Mouse (Mus musculus) c-Kit-positive CD71-positive TER-119-negative erythroid progenitor cells, embryonic 14.5 days (primary cell): ENCODE data around the gene Gm42420.

Source experiments
- DNase-seq: peaks from one replicate; pipeline ENCODE4 v3.0.0-alpha.2; 2013; ENCODE audit warnings: low read depth

Gene Gm42420

GRCm38 (mm10) chr6:39585517-39585916 lies at the start of gene Gm42420:
Gm42420 (plus strand) TSS chr6:39585753.
- no peak for DNase-seq

DNA sequence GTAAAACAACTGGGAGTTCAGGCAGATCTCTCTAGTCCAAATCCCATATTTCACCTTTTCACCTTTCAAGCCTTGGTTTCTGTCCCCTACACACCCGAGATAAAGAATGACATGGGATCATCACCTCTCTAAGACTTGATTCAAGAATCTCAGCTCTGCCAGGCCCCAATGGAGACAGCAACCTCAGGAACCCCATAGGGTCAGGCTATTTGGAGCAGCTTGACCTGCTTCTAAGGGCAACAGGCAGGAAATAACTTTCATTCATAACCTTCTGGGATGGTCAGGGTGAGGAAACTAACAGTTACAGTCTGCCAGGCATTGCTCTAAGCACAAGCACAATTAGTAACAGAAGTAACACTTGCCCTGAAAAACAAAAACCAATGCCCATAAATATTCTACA lies 48.9 kb upstream of the Gm42420 start:
- no peak for DNase-seq

DNA sequence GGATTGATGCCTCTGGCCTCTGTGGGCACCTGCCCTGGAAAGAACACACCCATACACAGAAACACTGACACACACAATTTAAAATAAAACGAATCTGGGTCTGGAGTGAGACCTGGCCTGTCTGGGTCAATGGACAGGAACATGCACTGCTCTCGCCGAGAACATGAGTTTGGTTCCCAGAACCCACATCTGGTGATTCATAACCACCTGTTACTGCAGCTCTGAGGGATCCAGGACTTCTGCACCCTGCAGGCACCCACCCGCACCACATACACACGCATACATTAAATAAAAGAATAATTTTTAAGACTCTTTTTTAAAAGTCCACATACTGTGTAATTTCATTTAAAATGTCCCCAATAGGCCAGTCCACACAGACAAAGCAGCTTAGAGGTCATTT lies 48.3 kb upstream of the Gm42420 start:
- DNase-seq: no peak

- DNase-seq: no peak
Observed at GRCm38 (mm10) chr6:39538227-39538626, 47.3 kb upstream of the Gm42420 start.

- no peak for DNase-seq
Observed at GRCm38 (mm10) chr6:39539679-39540155, 45.8 kb upstream of the Gm42420 start.

GRCm38 (mm10) chr6:39540563-39540962 lies 45.0 kb upstream of the Gm42420 start:
- DNase-seq: no peak

GRCm38 (mm10) chr6:39542631-39543597 lies 42.6 kb upstream of the Gm42420 start:
- no peak for DNase-seq

- DNase-seq: no peak
Observed at GRCm38 (mm10) chr6:39543769-39544420, 41.7 kb upstream of the Gm42420 start.

- DNase-seq: no peak
Observed at GRCm38 (mm10) chr6:39545474-39545873, 40.1 kb upstream of the Gm42420 start.

- no peak for DNase-seq
Observed at GRCm38 (mm10) chr6:39548030-39548429, 37.5 kb upstream of the Gm42420 start.

DNA sequence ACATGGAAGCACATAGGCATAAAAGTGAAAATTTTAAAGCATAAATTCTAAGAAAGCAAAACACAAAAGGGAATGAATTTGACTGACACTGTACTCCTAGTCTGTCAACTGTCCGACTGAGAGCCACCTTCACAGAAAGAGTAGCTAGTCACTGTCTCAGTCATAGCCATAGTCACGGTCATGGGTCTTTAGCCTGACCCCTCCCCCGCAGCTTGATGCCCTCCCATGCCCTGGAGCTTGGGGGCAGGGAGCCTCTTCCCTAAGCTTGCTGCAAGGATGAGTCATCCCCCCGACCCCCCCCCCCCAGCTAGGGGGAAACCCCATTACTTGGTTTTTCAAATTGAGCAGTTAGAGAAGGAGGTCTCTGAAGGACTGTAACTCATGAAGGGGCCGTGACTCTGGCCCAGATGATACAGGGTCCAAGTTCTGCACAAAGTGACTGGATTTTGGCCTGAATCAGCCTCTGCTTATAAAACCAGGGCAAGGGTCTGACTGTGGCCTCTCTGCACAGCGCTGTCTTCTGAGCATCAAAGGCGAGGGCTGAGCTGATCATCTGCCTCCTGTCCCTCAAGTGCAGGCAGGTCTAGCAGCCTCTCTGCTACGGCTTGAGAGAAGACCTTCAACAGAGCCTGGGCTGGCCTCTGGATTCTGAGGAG lies 33.4 kb upstream of the Gm42420 start:
- DNase-seq: no peak

DNA sequence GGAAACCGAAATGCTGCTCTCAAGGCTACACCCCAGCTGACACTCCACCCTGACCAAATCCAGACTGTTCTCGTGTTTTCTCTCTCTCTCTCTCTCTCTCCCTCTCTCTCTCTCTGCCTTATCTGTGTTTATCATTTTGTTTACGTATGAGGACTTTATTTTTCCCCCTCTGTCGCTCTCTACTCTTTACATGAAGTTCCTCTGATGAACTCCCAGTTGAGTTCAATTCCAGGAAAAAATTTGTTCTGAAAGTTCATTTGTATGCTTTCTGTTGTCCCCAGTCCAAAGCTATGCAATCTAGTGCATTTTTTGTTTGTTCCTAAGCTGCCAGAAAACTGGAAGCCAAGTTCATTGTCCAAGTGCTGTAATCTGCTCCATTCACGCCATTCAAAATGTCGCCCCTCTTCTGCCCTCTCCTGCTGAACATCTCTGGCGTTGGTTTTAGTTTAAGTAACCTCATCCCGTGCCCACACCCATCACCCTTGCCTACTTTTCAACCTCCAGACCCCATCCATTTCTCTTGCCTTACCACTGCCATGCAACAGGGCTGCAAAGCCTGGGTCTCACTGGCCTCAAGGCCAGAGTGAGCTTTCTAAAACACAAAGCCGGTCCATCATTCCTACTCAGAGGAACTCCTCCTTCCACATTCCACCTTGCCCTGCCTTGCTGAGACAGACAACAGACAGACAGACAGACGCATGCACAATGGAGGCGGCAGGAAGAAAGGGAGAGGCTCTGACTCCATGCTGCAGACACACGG lies 30.5 kb upstream of the Gm42420 start:
- no peak for DNase-seq

DNA sequence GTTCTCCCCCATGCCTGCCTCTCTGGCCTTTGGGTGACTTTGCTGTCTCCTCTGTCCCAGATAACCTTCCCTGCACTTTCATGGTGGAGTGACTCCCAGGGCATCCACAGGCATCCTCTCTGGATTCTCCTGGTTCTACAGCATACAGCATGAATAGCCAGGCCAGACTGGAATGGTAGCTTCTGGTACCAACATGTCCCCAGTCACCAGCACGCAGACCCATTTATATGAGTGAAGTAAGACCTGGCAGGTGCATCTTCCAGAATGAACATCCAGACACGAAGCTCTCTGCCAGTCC lies 30.0 kb upstream of the Gm42420 start:
- DNase-seq: no peak

DNA sequence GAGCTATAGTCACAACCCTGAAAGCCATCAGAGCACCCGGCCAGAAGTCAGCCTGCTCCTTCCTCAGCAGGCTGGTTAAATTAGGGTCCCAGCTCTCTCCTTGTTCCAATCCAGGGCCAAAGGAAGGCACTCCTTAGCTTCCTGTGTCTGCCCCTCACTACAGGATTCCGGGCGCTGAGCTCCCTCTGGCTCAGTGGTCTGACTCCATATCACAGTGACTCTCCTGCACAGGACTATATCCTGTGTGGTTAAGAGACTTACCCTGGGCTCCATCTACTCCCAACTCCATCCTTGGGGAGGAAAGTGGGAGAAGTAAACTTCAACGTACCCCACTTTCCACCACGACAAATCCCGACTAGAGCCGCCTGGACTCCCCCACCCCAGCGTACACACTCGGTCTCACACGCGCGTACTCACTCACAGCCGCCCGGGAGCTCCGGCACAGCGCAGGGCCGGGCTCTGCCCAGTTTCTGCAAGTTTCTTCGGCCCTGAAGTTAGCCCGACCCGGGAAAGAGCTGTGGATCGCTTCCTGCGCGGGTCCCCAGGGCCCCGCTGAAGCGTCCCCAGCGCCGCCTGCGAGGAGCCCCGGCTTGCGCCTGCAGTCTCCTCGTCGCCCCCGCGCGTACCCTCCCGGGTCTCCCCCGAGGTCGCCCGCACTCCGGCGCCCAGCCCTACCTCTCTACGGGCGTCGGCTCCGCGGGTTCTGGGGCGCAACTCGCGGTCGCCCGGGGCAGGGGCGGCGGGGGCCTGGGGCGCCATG lies 28.5 kb upstream of the Gm42420 start:
- DNase-seq: no peak

DNA sequence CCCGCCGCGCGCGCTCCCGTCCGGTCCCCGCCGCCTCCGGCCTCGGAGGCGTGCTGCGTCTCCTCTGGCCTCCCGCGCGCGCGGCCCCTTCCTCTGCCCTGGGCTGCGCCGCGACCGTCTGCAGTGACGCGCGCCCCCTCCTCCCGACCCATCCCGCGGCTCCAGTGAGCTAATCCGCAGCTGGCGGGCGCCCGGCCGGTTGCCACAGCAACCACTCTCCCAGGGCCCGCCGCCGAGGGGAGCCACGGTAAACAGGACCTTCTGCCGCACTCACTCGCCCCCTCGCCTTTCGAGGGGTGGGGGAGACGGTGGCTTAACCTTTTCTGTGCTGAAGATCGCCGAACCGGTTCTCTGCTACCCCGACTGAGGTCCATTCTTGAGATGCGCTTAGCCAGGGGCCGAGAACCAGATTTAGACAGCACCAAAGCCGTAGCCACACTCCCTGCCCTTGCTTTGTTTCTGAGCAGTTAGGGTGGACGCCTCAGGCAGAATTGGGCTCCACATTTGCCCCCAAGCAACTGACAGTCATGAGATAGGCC lies 27.8 kb upstream of the Gm42420 start, which contains the start of gene Dennd2a:
Dennd2a (minus strand) TSS at position 145 of the 539 bp plus-strand sequence.
- no peak for DNase-seq

DNA sequence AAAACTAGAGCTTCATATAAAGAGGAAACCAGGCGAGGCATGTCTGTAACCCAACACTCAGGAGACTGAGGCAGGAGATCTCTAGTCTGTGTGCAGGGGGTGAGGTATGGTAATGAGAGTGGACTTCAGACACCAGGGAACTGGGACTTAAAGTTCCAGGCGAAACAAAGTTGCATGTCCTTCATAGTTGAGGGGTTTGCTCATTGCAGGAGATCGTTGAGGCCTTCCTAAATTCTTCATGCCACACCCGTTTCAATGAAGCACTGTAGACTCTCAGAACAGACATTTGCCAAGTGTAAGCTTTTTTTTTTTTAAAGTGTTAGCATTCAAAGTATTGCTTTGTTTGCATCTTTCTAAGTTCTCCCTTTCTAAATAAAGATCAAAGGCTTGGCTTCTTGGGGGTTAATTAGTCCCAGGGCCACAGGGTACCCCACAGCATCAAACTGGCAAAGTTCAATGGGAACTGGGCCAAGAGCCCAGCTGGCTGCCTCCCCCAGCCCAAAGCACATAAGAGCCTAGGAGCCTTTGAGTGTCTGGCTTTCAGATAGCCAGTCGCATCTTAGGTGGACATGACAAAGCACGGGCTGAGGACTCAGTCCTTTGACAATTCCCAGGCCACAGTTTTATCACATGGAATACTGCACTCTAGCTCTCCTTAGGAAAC lies 26.1 kb upstream of the Gm42420 start:
- DNase-seq: no peak

GRCm38 (mm10) chr6:39562166-39563015 lies 23.2 kb upstream of the Gm42420 start:
- peak; percentile 95 for DNase-seq

DNA sequence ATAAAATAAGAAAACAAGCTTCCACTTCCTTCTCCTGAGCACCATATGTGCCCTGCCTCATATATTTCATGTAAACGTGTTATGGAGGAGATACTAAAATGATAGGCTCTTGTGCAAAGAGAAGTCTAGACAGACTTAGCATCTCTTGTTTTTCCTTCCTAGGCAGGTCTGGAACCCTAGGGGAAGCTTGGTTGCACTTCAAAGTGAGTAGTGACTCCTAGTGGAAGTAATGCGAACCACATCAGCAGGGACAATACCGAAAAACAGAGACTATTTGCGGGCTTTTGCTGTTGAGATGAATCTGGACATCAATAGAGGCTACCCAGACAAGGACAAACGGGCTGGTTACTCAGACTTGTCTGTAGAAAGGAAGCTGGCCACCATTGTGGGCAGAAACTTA lies 18.0 kb upstream of the Gm42420 start:
- no peak for DNase-seq

DNA sequence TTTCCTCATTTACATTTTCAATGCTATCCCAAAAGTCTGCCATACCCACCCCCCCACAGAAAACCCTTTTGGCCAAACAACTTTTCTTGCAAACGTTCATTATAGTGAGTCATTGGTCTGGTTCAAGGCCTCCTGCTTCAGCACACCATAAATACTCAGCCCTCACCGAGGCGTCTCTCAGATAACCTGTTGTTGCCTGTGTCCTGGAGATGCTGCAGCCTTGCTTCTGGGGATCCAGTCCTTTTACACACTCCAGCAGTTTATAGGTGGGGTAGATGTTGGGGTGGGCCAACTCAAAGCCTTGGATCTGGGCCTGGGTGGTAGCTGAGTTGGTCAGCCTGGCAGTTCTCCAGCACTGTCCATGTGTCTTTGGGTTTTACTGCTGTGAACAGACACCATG lies 15.1 kb upstream of the Gm42420 start:
- no peak for DNase-seq
